Mouse (Mus musculus) embryonic fibroblast, embryonic 13.5 days (primary cell): ENCODE results near the gene Hist1h2bp.
"Not testable (repeated sequence)": the region's sequence is repeated elsewhere in the genome, so short reads cannot be mapped to it uniquely, and the experiment has no call there.

Experiments used
- CTCF ChIP-seq: IDR thresholded peaks from 2 replicates; pipeline ENCODE4 v1.5.1; 2011; ENCODE audit warnings: mild to moderate bottlenecking, control low read depth, low read length, moderate library complexity, borderline replicate concordance; ENCODE audit not compliant: insufficient read depth
- POLR2A ChIP-seq: IDR thresholded peaks from 2 replicates; pipeline ENCODE4 v1.6.1; 2011; ENCODE audit warnings: low read depth, mild to moderate bottlenecking, control low read depth, low read length, moderate library complexity

DNA sequence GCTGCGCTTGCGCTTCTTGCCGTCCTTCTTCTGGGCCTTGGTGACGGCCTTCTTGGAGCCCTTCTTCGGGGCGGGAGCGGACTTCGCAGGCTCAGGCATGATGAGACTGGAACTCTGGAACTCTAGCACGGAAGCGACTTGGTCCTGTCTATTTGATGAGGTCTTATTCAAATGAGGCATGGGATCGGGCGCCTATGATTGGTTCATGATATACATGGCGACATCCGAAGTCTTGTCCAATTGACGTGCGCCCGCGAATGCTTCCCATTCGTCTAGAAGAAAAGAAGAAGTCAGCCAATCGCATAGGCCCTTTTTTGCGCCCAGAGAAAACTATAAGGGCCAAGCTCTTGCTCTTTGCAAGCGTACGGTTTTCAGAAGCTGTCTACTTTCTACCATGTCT, 22.8 kb downstream of the Hist1h2bp start, which contains the start of the genes Hist1h2bq and Hist1h2ao:
- TF ChIP-seq CTCF, POLR2A: not testable (repeated sequence)
